Mouse (Mus musculus): ENCODE measurements around the gene Klf13. TPM values are rescaled to one million over a fixed set of nuclear protein-coding genes. Genes with fewer than 3 reads are reported as not detected.

Gene Klf13
- total and polyA plus RNA-seq, 3 experiments, result 1.7 to 9.7 (median 3.7) TPM

DNA sequence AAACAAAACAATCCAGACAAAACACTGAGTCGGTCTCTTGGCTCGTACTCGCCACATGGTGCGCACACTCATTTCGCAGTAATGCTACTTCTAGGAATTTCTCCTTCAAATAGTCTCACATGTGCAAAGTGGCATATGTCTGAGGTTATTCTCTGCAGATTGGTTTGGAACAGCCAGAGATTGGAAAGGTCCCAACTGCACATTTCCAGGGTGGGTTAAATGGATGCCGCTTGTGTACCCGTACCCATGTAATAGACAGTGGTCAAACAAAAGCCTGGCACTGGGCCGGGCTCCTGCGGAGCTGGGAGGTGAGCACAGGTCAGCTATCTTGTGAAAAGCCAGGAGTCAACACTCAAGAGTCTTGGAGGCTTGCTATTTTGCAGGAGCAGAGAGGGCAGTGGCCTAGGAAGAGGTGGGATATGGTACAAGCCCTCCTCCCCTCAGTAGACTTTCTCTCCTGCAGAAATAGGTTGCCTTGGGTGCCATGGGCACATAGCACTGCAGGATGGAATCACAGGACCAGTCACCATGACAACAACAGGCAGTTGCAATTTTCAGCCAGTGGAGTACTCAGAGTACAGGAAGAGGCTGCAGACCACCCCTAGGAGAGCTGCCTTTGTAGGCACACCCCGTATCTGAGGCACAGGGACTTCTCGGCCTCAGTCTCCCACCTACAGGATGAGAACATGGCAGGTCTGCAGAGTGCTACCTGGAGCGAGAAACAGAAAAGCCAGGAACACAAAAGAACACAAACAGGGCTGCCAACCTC lies 19.3 kb upstream of the Klf13 start:
- no peak overlapping the region for H3K4me2 ChIP-seq (ENCODE audit: insufficient read depth, low read depth, poor library complexity, severe bottlenecking)
- no peaks in the 10 kb centered on the region for H3K36me3 ChIP-seq (replicated peaks in 1 of 2; ENCODE audit: control insufficient read depth in 1 of 2, insufficient read depth in 1 of 2, low read length in 1 of 2)
- no peaks in the 10 kb centered on the region for H3K79me2 ChIP-seq (replicated peaks; ENCODE audit: control insufficient read depth, extremely low read depth, insufficient read depth, poor library complexity, severe bottlenecking)
- no peak for DNase-seq (ENCODE audit: extremely low read depth)
- no peak overlapping the region for H3K27ac ChIP-seq (ENCODE audit: insufficient read depth, low read depth)
- H3K4me1 ChIP-seq (ENCODE audit: control insufficient read depth in 1 of 2, insufficient read depth in 2 of 2), result no peaks in the 10 kb centered on the region
- dilution Hi-C loops (cut with MboI; ENCODE audit: extremely low pct_ligation_motif_present, extremely low pct_unique_long_range_greater_than_20kb, low sequenced_read_pairs) (no loop called here), in situ Hi-C loops (cut with MboI; ENCODE audit: low pct_ligation_motif_present, low pct_unique_long_range_greater_than_20kb, low sequenced_read_pairs) (loop anchor here (25.0 kb wide), 1 partner anchor 196 kb away; no protein-coding TSS in a partner anchor)
- no peak overlapping the region for H3K9ac ChIP-seq (ENCODE audit: insufficient read depth, low read depth)
- H3K4me3 ChIP-seq (replicated peaks in 1 of 3; ENCODE audit: low read depth in 2 of 3, low read length in 2 of 3, poor library complexity in 1 of 3), result no peak overlapping the region
- TF ChIP-seq ZNF384 (IDR thresholded peaks at IDR 0.05; ENCODE audit: low read depth, low read length), result no peak
- TF ChIP-seq JUND (conservative IDR thresholded peaks at IDR 0.05; ENCODE audit: low read depth, low read length), result no peak
- TF ChIP-seq USF1 (IDR thresholded peaks at IDR 0.05; ENCODE audit: low read depth, low read length), result no peak
- no peak for TF ChIP-seq CHD2 (IDR thresholded peaks at IDR 0.05; ENCODE audit: low read length)
- TF ChIP-seq POLR2AphosphoS2 (IDR thresholded peaks at IDR 0.05; ENCODE audit: low read depth, low read length), result no peak
- no peak for TF ChIP-seq MXI1 (IDR thresholded peaks at IDR 0.05; ENCODE audit: low read depth, low read length)
- no peak for TF ChIP-seq RAD21 (IDR thresholded peaks at IDR 0.05; ENCODE audit: low read depth, low read length)
- TF ChIP-seq TCF12 (IDR thresholded peaks at IDR 0.05; ENCODE audit: low read depth, low read length), result no peak
- no peak for TF ChIP-seq BHLHE40 (IDR thresholded peaks at IDR 0.05; ENCODE audit: low read depth, low read length)
- no peaks in the 10 kb centered on the region for H3K27me3 ChIP-seq (replicated peaks)
- H3K9me3 ChIP-seq (replicated peaks; ENCODE audit: low read length), result peaks cover 4% of the 10 kb centered on the region

DNA sequence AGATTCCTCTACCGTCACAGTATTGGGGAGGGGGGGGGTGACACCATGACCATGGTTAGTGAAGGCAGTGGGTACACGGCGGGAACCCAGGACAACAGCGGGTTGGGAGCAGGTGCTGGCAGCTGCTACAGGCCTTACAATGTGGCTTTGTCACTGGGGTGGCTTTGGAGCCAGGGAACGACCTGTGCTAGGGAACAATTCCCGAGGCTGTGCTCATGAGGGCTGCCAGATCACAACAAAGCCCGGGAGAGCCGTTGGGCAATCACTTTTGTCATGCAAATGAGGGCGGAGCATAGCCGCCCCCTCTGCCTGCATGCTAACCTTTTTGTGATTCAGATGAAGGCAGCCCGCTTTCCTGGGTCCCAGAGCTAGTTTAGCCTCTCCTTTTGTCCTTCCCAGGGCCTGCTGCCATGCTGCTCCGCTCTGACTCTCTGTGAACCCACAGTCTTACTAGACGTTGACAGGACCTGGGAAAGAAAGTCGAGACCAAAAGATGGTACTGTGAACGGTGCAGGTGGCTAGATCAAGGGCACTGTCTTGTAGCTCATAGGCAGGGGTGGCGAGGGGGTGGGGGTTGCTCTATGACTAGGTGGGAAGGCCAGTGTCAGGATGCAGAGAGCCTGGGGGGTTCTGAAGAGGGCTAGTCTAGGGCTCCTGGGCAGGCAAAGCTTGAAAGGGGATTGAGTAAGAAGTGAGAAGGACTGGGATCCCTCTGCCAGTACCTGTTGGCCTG lies 18.4 kb upstream of the Klf13 start:
- DNase-seq (ENCODE audit: extremely low read depth), result no peak
- Histone ChIP-seq H3K4me1 (ENCODE audit: control insufficient read depth in 1 of 2, insufficient read depth in 2 of 2) (peaks cover 0 to 8% of the 10 kb centered on the region in 2 experiments; a peak in 3 of 4 replicates), H3K9me3 (replicated peaks; ENCODE audit: low read length) (peaks cover 4% of the 10 kb centered on the region), H3K36me3 (replicated peaks in 1 of 2; ENCODE audit: control insufficient read depth in 1 of 2, insufficient read depth in 1 of 2, low read length in 1 of 2) (no peaks in the 10 kb centered on the region), H3K27me3 (replicated peaks) (no peaks in the 10 kb centered on the region), H3K79me2 (replicated peaks; ENCODE audit: control insufficient read depth, extremely low read depth, insufficient read depth, poor library complexity, severe bottlenecking) (no peaks in the 10 kb centered on the region), H3K27ac (ENCODE audit: insufficient read depth, low read depth) (no peak overlapping the region), H3K4me3 (replicated peaks in 1 of 3; ENCODE audit: low read depth in 2 of 3, low read length in 2 of 3, poor library complexity in 1 of 3) (no peak overlapping the region), H3K4me2 (ENCODE audit: insufficient read depth, low read depth, poor library complexity, severe bottlenecking) (no peak overlapping the region), H3K9ac (ENCODE audit: insufficient read depth, low read depth) (no peak overlapping the region)
- TF ChIP-seq CTCF (conservative IDR thresholded peaks at IDR 0.05 in 1 of 2, IDR thresholded peaks at IDR 0.05 in 1 of 2; ENCODE audit: low read depth in 2 of 2, low read length in 2 of 2), result no peak
- no peak for TF ChIP-seq JUN (IDR thresholded peaks at IDR 0.05; ENCODE audit: insufficient read depth, low read depth, low read length)
- TF ChIP-seq MYC (IDR thresholded peaks at IDR 0.05; ENCODE audit: low read depth, low read length), result no peak
- no peak for TF ChIP-seq POLR2AphosphoS2 (IDR thresholded peaks at IDR 0.05; ENCODE audit: low read depth, low read length)
- no peak for TF ChIP-seq CHD1 (IDR thresholded peaks at IDR 0.05; ENCODE audit: low read depth, low read length)
- TF ChIP-seq EP300 (IDR thresholded peaks at IDR 0.05; ENCODE audit: low read length), result no peak
- no peak for TF ChIP-seq NELFE (IDR thresholded peaks at IDR 0.05; ENCODE audit: low read depth, low read length)
- TF ChIP-seq ELF1 (IDR thresholded peaks at IDR 0.05; ENCODE audit: low read depth, low read length), result no peak
- no peak for TF ChIP-seq RAD21 (IDR thresholded peaks at IDR 0.05; ENCODE audit: low read depth, low read length)
- no peak for TF ChIP-seq UBTF (IDR thresholded peaks at IDR 0.05; ENCODE audit: low read depth, low read length)
- no peak for TF ChIP-seq USF2 (conservative IDR thresholded peaks at IDR 0.05; ENCODE audit: low read depth, low read length)
- TF ChIP-seq SIN3A (IDR thresholded peaks at IDR 0.05; ENCODE audit: low read length), result no peak
- TF ChIP-seq TBP (conservative IDR thresholded peaks at IDR 0.05; ENCODE audit: low read depth, low read length), result no peak
- TF ChIP-seq JUND (conservative IDR thresholded peaks at IDR 0.05; ENCODE audit: low read depth, low read length), result no peak
- no peak for TF ChIP-seq ZMIZ1 (IDR thresholded peaks at IDR 0.05; ENCODE audit: low read depth, low read length)
- no peak for TF ChIP-seq MAX (IDR thresholded peaks at IDR 0.05; ENCODE audit: low read length)
- TF ChIP-seq ZC3H11A (IDR thresholded peaks at IDR 0.05; ENCODE audit: low read depth, low read length), result no peak
- in situ Hi-C loops (cut with MboI; ENCODE audit: low pct_ligation_motif_present, low pct_unique_long_range_greater_than_20kb, low sequenced_read_pairs), result loop anchor here (25.0 kb wide), 1 partner anchor 195 kb away; no protein-coding TSS in a partner anchor
- dilution Hi-C loops (cut with MboI; ENCODE audit: extremely low pct_ligation_motif_present, extremely low pct_unique_long_range_greater_than_20kb, low sequenced_read_pairs), result no loop called here

All from CH12.LX (cell line).